Mouse (Mus musculus) hindbrain, embryonic 14.5 days (tissue): Measurements from ENCODE around the gene Golm1. TPM values are rescaled to one million over a fixed set of nuclear protein-coding genes. Genes with fewer than 3 reads are reported as not detected.
"Not testable (repeated sequence)": the region's sequence is repeated elsewhere in the genome, so short reads cannot be mapped to it uniquely, and the experiment has no call there.

ENCODE experiments used
- ATAC-seq: fragments of 200-750 bp; cut with Nextera tagmentation; 2 replicates; pipeline ENCODE4 v1.8.0; 2017; ENCODE audit warnings: moderate number of reproducible peaks, mild to moderate bottlenecking, moderate TSS enrichment, moderate library complexity; ENCODE audit not compliant: low FRiP score
- DNase-seq: peaks from one replicate; pipeline ENCODE4 v3.0.0-alpha.2; 2015; ENCODE audit warnings: low spot score
- H3K27ac ChIP-seq: fragments of 300-500 bp; sonication (generic); 2 replicates; pipeline ENCODE4 v1.5.1; 2014; ENCODE audit warnings: mild to moderate bottlenecking, moderate library complexity
- H3K27me3 ChIP-seq: fragments of 300-500 bp; sonication (generic); 2 replicates; pipeline ENCODE4 v1.6.1; 2014; ENCODE audit warnings: mild to moderate bottlenecking, low read length, mixed read lengths; ENCODE audit not compliant: control insufficient read depth, insufficient read depth
- H3K36me3 ChIP-seq: fragments of 300-500 bp; sonication (generic); replicated peaks from 2 replicates; pipeline ENCODE4 v1.6.1; 2014; ENCODE audit not compliant: control insufficient read depth, insufficient read depth
- H3K4me1 ChIP-seq: fragments of 300-500 bp; sonication (generic); replicated peaks from 2 replicates; pipeline ENCODE4 v1.6.1; 2014; ENCODE audit warnings: antibody characterized with exemption, low read length, mixed read lengths; ENCODE audit not compliant: control insufficient read depth, insufficient read depth
- H3K4me2 ChIP-seq: fragments of 300-500 bp; sonication (generic); replicated peaks from 2 replicates; pipeline ENCODE4 v1.6.1; 2014; ENCODE audit warnings: mild to moderate bottlenecking, moderate library complexity
- H3K4me3 ChIP-seq: fragments of 300-500 bp; sonication (generic); replicated peaks from 2 replicates; pipeline ENCODE4 v1.5.1; 2014; ENCODE audit warnings: mild to moderate bottlenecking, low read length
- H3K9ac ChIP-seq: fragments of 300-500 bp; sonication (generic); 2 replicates; pipeline ENCODE4 v1.6.1; 2014
- H3K9me3 ChIP-seq: fragments of 300-500 bp; sonication (generic); 2 replicates; pipeline ENCODE4 v1.6.1; 2016; ENCODE audit warnings: low read length; ENCODE audit not compliant: control insufficient read depth
- WGBS: fragments of 180-500 bp; shearing (Covaris S2); extraction: QIAGEN DNeasy Blood & Tissue Kit; methylation state at CpG from one replicate; pipeline ENCODE4 v1.1.7; 2014; 5-methylcytosine and 5-hydroxymethylcytosine counted together
- polyA plus RNA-seq: library from polyadenylated mRNA; unstranded; fragments of >200 nt; fragmentation: Nextera tagmentation; extraction: Ambion mirVana; gene quantifications from 2 replicates; pipeline ENCODE4 v1.2.1, GENCODE M21; 2014

Gene Golm1
- polyA plus RNA-seq, 1 experiment from 2014 or later = 25.3 TPM

DNA sequence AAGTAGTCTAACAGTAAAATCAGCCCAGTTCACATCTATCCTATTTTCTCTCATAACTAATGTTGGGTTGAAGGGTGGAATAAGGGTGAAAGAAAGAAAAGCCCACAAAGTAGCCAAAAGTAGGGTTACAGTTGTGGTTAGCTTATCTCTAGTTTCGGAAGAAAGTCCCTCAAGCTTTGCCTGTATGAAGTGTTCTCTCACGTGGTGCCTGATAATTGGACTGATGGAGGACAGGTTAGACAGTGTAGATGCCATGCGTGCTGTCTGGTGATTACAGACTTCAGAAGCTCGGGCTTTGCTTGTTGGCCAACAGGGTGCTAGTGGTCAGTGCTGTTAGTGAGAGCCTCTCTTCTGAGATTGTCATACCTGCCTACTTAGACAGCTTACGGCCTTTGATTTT lies 72.5 kb downstream of the Golm1 start:
- no peaks in the 10 kb centered on the region for H3K4me1 ChIP-seq
- H3K36me3 ChIP-seq = peaks cover 95% of the 10 kb centered on the region
- H3K4me3 ChIP-seq = no peak overlapping the region

DNA sequence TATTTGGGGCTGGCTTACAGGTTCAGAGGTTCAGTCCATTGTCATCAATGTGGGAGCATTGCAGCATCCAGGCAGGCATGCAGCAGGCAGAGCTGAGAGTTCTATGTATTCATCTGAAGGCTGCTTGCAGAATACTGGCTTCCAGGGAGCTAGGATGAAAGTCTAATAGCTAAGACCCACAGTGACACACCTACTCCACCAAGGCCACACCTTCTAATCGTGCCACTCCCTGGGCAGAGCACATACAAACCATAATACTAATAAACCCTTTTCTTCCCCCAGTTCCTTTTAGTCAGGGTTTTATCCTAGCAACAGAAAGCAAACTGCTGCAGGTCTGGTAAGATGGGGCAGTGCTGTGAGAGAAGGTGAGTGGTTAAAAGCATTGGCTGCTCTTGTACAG lies 83.0 kb downstream of the Golm1 start:
- H3K4me3 ChIP-seq = no peak overlapping the region
- H3K9me3 ChIP-seq = no peaks in the 10 kb centered on the region
- H3K27ac ChIP-seq = no peak overlapping the region
- no peak for DNase-seq
- ATAC-seq = no peak
- no peak overlapping the region for H3K4me2 ChIP-seq
- 100% methylated on average over 1 of the region's 1 CpGs for WGBS
- H3K9ac ChIP-seq = no peak overlapping the region
- peaks cover under 1% of the 10 kb centered on the region for H3K4me1 ChIP-seq
- H3K27me3 ChIP-seq = no peaks in the 10 kb centered on the region
- H3K36me3 ChIP-seq = peaks cover 92% of the 10 kb centered on the region

More for the DNA sequence above, 72.5 kb downstream of the Golm1 start:
- Histone ChIP-seq H3K4me2 (no peak overlapping the region), H3K9me3 (no peaks in the 10 kb centered on the region), H3K27ac (no peak overlapping the region), H3K27me3 (no peaks in the 10 kb centered on the region), H3K9ac (no peak overlapping the region)
- ATAC-seq = no peak
- DNase-seq = no peak
- 98% methylated on average over 5 of the region's 5 CpGs for WGBS

DNA sequence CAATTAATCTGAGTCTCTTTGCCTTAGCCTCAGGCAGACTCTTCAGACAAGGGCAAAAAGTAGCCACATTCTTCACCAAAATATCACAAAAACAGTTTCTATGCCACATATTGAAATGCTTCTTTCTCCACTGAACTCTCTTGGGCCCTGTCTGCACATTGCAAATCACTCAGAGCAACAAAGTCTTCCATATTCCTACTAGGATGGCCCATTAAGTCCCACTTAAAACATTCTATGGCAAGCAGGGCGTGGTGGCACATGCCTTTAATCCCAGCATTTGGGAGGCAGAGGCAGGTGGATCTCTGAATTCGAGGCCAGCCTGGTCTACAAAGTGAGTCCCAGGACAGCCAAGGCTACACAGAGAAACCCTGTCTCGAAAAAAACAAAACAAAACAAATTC lies 83.6 kb downstream of the Golm1 start:
- H3K4me1 ChIP-seq, H3K27me3 ChIP-seq, H3K4me3 ChIP-seq, H3K9ac ChIP-seq, DNase-seq, ATAC-seq, H3K9me3 ChIP-seq, H3K4me2 ChIP-seq, H3K27ac ChIP-seq: not testable (repeated sequence)
- peaks cover 88% of the 10 kb centered on the region for H3K36me3 ChIP-seq
- WGBS = 98% methylated on average over 3 of the region's 3 CpGs

DNA sequence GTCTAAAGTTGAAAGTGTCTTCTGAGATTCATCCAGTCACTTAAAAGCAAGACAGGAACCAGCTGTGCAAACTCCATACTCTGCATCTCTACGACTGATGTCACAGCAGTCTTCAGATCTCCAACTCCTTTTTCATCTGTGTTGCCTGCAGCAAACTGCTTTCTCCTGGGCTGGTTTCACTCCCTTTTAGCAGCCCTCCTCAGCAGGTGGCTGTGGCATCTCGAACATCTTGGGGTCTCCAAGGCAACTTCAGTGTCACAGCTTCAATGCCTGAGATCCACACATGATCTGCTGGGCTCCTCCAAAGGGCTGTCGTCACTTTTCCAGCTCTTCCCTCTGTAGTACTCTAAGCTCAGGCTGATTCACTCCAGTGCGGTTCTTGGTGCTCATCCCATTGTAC lies 84.9 kb downstream of the Golm1 start:
- 91% methylated on average over 4 of the region's 4 CpGs for WGBS
- no peak overlapping the region for H3K4me3 ChIP-seq
- ATAC-seq = no peak
- H3K9ac ChIP-seq = no peak overlapping the region
- no peak overlapping the region for H3K27ac ChIP-seq
- H3K4me2 ChIP-seq = no peak overlapping the region
- peaks cover 74% of the 10 kb centered on the region for H3K36me3 ChIP-seq
- DNase-seq = no peak
- H3K4me1 ChIP-seq = peaks cover 20% of the 10 kb centered on the region
- no peaks in the 10 kb centered on the region for H3K9me3 ChIP-seq
- H3K27me3 ChIP-seq = no peaks in the 10 kb centered on the region

DNA sequence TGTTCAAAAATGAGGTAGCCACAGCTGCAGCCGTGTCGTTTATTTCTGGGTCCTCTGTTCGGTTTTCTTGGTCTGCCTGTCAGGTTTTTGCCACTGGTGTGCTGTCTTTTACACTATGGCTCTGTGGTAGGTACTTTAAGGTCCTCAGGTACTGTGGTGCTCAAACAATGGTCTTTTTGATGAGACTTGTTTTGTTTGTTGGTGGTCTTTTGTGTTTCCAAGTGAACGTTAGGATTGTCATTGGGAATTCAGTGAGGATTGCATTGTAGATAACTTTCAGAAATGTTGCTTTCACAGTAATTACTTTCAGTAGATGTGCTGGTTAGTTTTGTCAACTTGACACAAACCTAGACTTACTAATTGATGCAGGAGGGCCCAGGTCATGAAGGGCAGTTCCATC lies 85.9 kb downstream of the Golm1 start:
- no peak overlapping the region for H3K4me3 ChIP-seq
- ATAC-seq (no peak), DNase-seq (no peak)
- no peak overlapping the region for H3K4me2 ChIP-seq
- H3K9ac ChIP-seq = no peak overlapping the region
- peaks cover 20% of the 10 kb centered on the region for H3K4me1 ChIP-seq
- no peaks in the 10 kb centered on the region for H3K27me3 ChIP-seq
- H3K36me3 ChIP-seq = peaks cover 67% of the 10 kb centered on the region
- WGBS = 90% methylated on average over 4 of the region's 4 CpGs
- no peak overlapping the region for H3K27ac ChIP-seq
- no peaks in the 10 kb centered on the region for H3K9me3 ChIP-seq

DNA sequence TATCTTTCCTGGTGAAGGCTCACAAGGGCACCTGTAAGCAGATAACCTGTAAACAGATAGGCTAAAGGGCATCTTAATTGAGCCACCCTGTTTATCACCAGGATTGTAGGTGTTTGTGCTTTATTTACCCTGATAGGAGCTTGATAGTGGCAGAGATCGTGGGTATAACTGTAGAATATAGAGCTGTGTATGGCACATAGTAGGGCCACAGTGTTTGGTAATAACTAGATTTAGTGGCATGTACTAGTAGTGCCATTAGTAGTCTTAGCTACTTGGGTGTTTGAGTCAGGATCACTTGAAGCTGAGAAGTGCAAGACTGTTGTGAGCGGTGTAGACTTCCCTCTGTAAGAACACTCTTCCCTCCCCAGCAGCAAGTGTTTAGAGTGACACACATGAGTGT lies 88.4 kb downstream of the Golm1 start:
- no peak for DNase-seq

DNA sequence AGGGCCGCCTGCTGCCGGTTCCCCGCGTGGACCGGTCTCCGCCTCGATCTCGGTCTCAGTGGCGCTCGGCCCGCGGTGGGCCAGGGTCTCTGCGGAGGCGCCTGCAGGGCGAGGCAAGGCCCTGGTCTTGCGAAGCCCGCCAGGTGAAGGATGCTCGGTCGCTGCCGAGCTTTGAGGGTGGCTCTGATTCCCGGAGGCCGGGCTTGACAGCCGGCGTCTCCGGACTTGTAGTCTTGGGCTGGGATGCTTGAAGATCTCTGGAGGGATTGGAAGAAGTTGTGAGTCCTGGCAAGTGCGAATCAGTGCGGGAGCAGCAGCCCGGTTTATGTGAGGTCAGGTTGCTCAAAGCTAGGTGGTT lies 90.0 kb downstream of the Golm1 start:
- WGBS = under 1% methylated on average over 28 of the region's 28 CpGs
- H3K9ac ChIP-seq = peak overlapping the region; percentile 93
- peaks cover 26% of the 10 kb centered on the region for H3K4me1 ChIP-seq
- ATAC-seq (no peak), DNase-seq (no peak)
- H3K4me2 ChIP-seq = peak overlapping the region; percentile 93
- peak overlapping the region; percentile 90 for H3K27ac ChIP-seq
- H3K9me3 ChIP-seq = no peaks in the 10 kb centered on the region
- H3K27me3 ChIP-seq = no peaks in the 10 kb centered on the region
- H3K4me3 ChIP-seq = peak overlapping the region; percentile 96
- peaks cover 28% of the 10 kb centered on the region for H3K36me3 ChIP-seq

More for the DNA sequence above, 88.4 kb downstream of the Golm1 start:
- no peaks in the 10 kb centered on the region for H3K27me3 ChIP-seq
- peaks cover 26% of the 10 kb centered on the region for H3K4me1 ChIP-seq
- no peak for ATAC-seq
- peak overlapping the region; percentile 93 for H3K4me2 ChIP-seq
- no peak overlapping the region for H3K27ac ChIP-seq
- WGBS = 96% methylated on average over 2 of the region's 2 CpGs
- no peaks in the 10 kb centered on the region for H3K9me3 ChIP-seq
- H3K9ac ChIP-seq = peak overlapping the region; percentile 93
- H3K36me3 ChIP-seq = peaks cover 44% of the 10 kb centered on the region
- H3K4me3 ChIP-seq = no peak overlapping the region

DNA sequence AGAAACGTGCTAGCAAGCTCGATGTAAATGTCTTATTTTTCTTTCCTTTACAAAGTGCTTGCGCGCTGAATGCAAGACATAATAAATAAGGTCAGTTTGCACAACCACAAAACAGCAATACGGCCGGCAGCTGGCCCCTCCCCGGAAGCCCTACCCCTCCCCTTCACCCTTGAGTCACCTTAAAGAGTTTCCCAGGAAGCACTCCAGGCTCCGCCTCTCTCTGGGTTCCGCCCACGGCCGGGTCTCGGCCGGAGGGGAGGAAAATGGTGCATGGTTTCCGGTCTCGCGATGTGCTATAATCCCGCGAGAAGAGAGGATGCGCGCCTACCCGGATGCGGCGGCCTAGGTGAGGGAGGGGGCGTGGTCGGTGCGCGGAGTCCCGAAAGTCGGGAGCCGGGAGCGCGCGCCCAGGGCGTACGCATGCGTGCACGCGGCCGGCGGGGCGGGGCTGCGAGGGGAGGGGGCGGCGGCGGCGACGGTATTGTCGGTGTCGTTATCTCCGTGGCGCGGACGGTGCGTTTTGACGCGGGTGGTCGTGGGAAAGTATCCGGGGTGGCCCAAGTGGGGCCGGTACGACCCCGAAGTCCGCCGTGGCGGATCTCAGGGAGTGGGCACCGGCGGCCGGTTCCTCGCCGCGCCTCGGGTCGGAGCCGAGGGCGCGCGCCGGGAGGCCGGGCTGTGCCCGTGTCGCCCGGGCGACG lies 90.5 kb downstream of the Golm1 start, which contains the start of the genes Agtpbp1 and Naa35:
Gene Agtpbp1 (minus strand): TSS at position 281 of the 701 bp plus-strand sequence.
Gene Naa35 (plus strand): TSS at position 313 of the 701 bp plus-strand sequence.
- WGBS = under 1% methylated on average over 53 of the region's 83 CpGs
- H3K27me3 ChIP-seq = no peaks in the 10 kb centered on the region
- no peaks in the 10 kb centered on the region for H3K9me3 ChIP-seq
- H3K27ac ChIP-seq = peak within 1 kb of the TSS; percentile 90
- H3K9ac ChIP-seq = peak within 1 kb of the TSS; percentile 93
- H3K36me3 ChIP-seq = peaks cover 23% of the 10 kb centered on the region
- H3K4me1 ChIP-seq = peaks cover 26% of the 10 kb centered on the region
- peak; percentile 98 for DNase-seq
- H3K4me2 ChIP-seq = peak within 1 kb of the TSS; percentile 93
- H3K4me3 ChIP-seq = peak within 1 kb of the TSS; percentile 96
- peak; percentile 98 for ATAC-seq
